Mouse (Mus musculus) cerebellum, postnatal 36 days (tissue): Measurements from ENCODE around the gene 2900011O08Rik.
"Not testable (repeated sequence)": the region's sequence is repeated elsewhere in the genome, so short reads cannot be mapped to it uniquely, and the experiment has no call there.

ENCODE experiments used
- DNase-seq, 2 experiments: peaks; one replicate each; pipeline ENCODE4 v3.0.0; 2021 to 2022; ENCODE audit warnings: mixed read lengths in 2 of 2

Gene 2900011O08Rik

GRCm38 (mm10) chr16:14005266-14005665 lies 18.9 kb downstream of the 2900011O08Rik start:
- no peak for DNase-seq

- no peak for DNase-seq
These were observed 21.7 kb downstream of the 2900011O08Rik start for GRCm38 (mm10) chr16:14008081-14008480.

GRCm38 (mm10) chr16:14008708-14009107 lies 22.3 kb downstream of the 2900011O08Rik start:
- DNase-seq: no peak

- no peak for DNase-seq
These were observed 23.6 kb downstream of the 2900011O08Rik start for GRCm38 (mm10) chr16:14009966-14010365.

- no peak for DNase-seq
These were observed 30.9 kb downstream of the 2900011O08Rik start for GRCm38 (mm10) chr16:14017306-14017705.

GRCm38 (mm10) chr16:14021166-14021822 lies 34.9 kb downstream of the 2900011O08Rik start:
- DNase-seq: no peak

- DNase-seq: no peak
These were observed 38.9 kb downstream of the 2900011O08Rik start for GRCm38 (mm10) chr16:14025091-14025990.

- no peak for DNase-seq
These were observed 42.7 kb downstream of the 2900011O08Rik start for GRCm38 (mm10) chr16:14029072-14029471.

- DNase-seq: no peak
These were observed 43.4 kb downstream of the 2900011O08Rik start for GRCm38 (mm10) chr16:14029851-14030250.

GRCm38 (mm10) chr16:14030650-14031049 lies 44.2 kb downstream of the 2900011O08Rik start:
- no peak for DNase-seq

GRCm38 (mm10) chr16:14033076-14033475 lies 46.7 kb downstream of the 2900011O08Rik start:
- DNase-seq: no peak

GRCm38 (mm10) chr16:14042421-14042820 lies 56.0 kb downstream of the 2900011O08Rik start:
- DNase-seq: no peak

- DNase-seq: peak; percentile 56 to 63
These were observed 58.3 kb downstream of the 2900011O08Rik start for GRCm38 (mm10) chr16:14044695-14045094.

- DNase-seq: no peak
These were observed 59.9 kb downstream of the 2900011O08Rik start for GRCm38 (mm10) chr16:14046224-14046756.

GRCm38 (mm10) chr16:14052221-14052620 lies 65.8 kb downstream of the 2900011O08Rik start:
- DNase-seq: peak; percentile 32 to 37

- no peak for DNase-seq
These were observed 66.7 kb downstream of the 2900011O08Rik start for GRCm38 (mm10) chr16:14053116-14053515.

GRCm38 (mm10) chr16:14055271-14055670 lies 68.9 kb downstream of the 2900011O08Rik start:
- DNase-seq: no peak

- no peak for DNase-seq
These were observed 70.3 kb downstream of the 2900011O08Rik start for GRCm38 (mm10) chr16:14056734-14057133.

GRCm38 (mm10) chr16:14058541-14058940 lies 72.1 kb downstream of the 2900011O08Rik start:
- DNase-seq: no peak

- DNase-seq: no peak
These were observed 72.9 kb downstream of the 2900011O08Rik start for GRCm38 (mm10) chr16:14059118-14059854.

GRCm38 (mm10) chr16:14059869-14060268 lies 73.5 kb downstream of the 2900011O08Rik start:
- no peak for DNase-seq

GRCm38 (mm10) chr16:14066571-14066970 lies 80.2 kb downstream of the 2900011O08Rik start:
- not testable (repeated sequence) for DNase-seq

GRCm38 (mm10) chr16:14068701-14069100 lies 82.3 kb downstream of the 2900011O08Rik start:
- not testable (repeated sequence) for DNase-seq
